Comparison of ENCODE assay signal across 9 mouse cellular contexts in the genomic region with DNA sequence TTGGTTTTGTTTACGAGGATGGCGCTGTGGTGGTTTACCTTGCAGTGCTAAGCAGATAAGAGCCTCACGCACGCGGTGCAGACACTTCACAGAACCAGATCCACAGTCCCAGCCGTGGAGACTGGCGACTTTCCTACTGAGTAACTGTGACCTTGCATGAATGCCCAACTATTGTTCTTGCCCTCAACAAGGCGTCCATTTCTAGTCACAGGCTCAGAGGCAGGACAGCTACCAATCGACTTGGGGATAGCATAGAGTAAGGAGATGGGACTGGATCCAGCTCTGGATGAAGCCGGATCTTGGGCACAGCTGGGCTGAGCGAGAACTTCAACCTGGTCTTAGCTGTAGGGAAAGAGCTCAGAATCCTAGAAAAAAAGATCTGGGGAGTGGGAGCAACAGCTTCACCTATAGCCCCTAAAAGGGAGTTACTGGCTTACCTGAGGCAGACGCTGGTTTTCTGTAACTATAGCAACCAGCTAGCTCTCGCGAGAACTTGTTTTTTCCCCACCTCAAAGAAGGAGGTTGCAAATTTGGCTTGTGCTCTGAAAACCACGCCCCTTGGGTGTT. TPM values are rescaled to one million over a fixed set of nuclear protein-coding genes. Genes with fewer than 3 reads are reported as not detected.
A peak's percentile ranks its signal among the peaks of the same experiment; 100 is the strongest.
DNase-seq lines count a peak whose midpoint lies in the region; ATAC-seq lines count a peak whose summit lies in the region.
"Had no signal": no experiment of that assay in that cellular context is flagged by ENCODE, and none has a peak within 500 bp of the region (broad histone marks: within the 10 kb centered on the region; RNA-seq: fewer than 3 reads in every experiment).

A gene (minus strand): TSS at position 462 of the 567 bp plus-strand sequence.

- peak within 1 kb of the TSS; percentile 47; the same call in 1 of the 2 replicates for H3K9ac ChIP-seq in hindbrain, embryonic 16.5 days (ENCODE audit: low read depth, low read length)

- H3K4me1 ChIP-seq in hindbrain, embryonic 16.5 days (ENCODE audit: control insufficient read depth, insufficient read depth, low read depth, low read length): no peaks in the 10 kb centered on the region

- H3K27ac ChIP-seq in hindbrain, embryonic 16.5 days (ENCODE audit: low read depth, low read length): no peak within 1 kb of the TSS
- H3K27ac ChIP-seq: macrophage had no signal

- H3K36me3 ChIP-seq in hindbrain, embryonic 16.5 days (ENCODE audit: control insufficient read depth, insufficient read depth, low read length): peaks cover 3% of the 10 kb centered on the region; the same call in 1 of the 2 replicates

- no peaks in the 10 kb centered on the region for H3K27me3 ChIP-seq in hindbrain, embryonic 16.5 days (replicated peaks; ENCODE audit: control insufficient read depth, insufficient read depth, low read length)

- peak within 1 kb of the TSS; percentile 50 for H3K4me3 ChIP-seq in hindbrain, embryonic 16.5 days (ENCODE audit: low read length)

- peak; percentile 90 for ATAC-seq in hindbrain, embryonic 16.5 days
- peak; percentile 47; the same call in 1 of the 2 replicates for ATAC-seq in megakaryocyte, adult 5-6 weeks (ENCODE audit: poor library complexity, severe bottlenecking)

- DNase-seq in T-cell, adult 2 months (ENCODE audit: low spot score): peak; percentile 63
- peak; percentile 77 to 80 for DNase-seq in cerebellum, postnatal 10 days
- peak; percentile 24 to 52 for DNase-seq in frontal cortex, postnatal 10 days (ENCODE audit: low spot score in 2 of 2)
- peak; percentile 25 to 43 for DNase-seq in left cerebral cortex, adult 8-10 months (ENCODE audit: low spot score in 2 of 2)
- peak; percentile 65 for DNase-seq in right cerebral cortex, postnatal 25 days
- DNase-seq in urinary bladder, postnatal 4 days (ENCODE audit: low spot score in 2 of 2): peak; percentile 50 to 69

- no peaks in the 10 kb centered on the region for H3K9me3 ChIP-seq in hindbrain, embryonic 16.5 days (ENCODE audit: control insufficient read depth, low read length)

- 2% methylated on average over 15 of the region's 15 CpGs for WGBS in hindbrain, embryonic 16.5 days

- peak within 1 kb of the TSS; percentile 80 for H3K4me2 ChIP-seq in hindbrain, embryonic 16.5 days (ENCODE audit: low read length)

RNA-seq across cellular contexts. Expression of the gene that starts here (rescaled TPM):
- 1.2 and 1.9 TPM in 2 replicates for polyA plus RNA-seq in hindbrain, embryonic 16.5 days (2015; fragmentation: Nextera tagmentation; extraction: Ambion mirVana)
- 1 to 10 TPM; 3.1 to 4.1 (median 3.5) TPM for total RNA-seq in left cerebral cortex, adult 8-10 months (2022)
- not detected in 2 replicates for total RNA-seq in megakaryocyte, adult 5-6 weeks (2015)
- not detected in 2 replicates for total RNA-seq in megakaryocyte, adult 5-6 weeks (2017)
- polyA plus RNA-seq: macrophage had no signal

Comparison
In these comparisons a context has a peak if more than half of its experiments do, and no peak if none do; other contexts are left out.
1. RNA of the gene that starts here (total RNA-seq): 3.1 to 4.1 TPM in left cerebral cortex, adult 8-10 months; not detected in megakaryocyte, adult 5-6 weeks; every median in the first group is over 4 times any median in the second.
2. Peak in ATAC-seq in megakaryocyte, adult 5-6 weeks; RNA of the gene not detected or under 1 TPM.
3. Peak in every context shown above with its lines, with median percentiles within 50 percentile points of each other: DNase-seq.